Mouse (Mus musculus) embryonic facial prominence, embryonic 11.5 days (tissue): ENCODE results near the gene Ucn2. TPM values are rescaled to one million over a fixed set of nuclear protein-coding genes. Genes with fewer than 3 reads are reported as not detected.

Source experiments
- microRNA counts: library from miRNA; unstranded; fragments of <30 nt; microRNA quantifications from one replicate; lab custom pipeline; 2016
- microRNA-seq: library from miRNA; unstranded; fragments of <30 nt; microRNA quantifications from one replicate; pipeline ENCODE4, GENCODE M21; 2016; ENCODE audit warnings: borderline number of aligned reads
- polyA plus RNA-seq: library from polyadenylated mRNA; unstranded; fragments of >200 nt; fragmentation: Nextera tagmentation; extraction: Ambion mirVana; gene quantifications from 2 replicates; pipeline ENCODE4 v1.2.1, GENCODE M21; 2014

Ucn2 gene
- polyA plus RNA-seq, 1 experiment from 2014 or later: not detected

MicroRNA genes within 50 kb of the gene (microRNA counts, 519-probe panel; counts per million panel counts)
- microRNA mmu-miR-711 (lab: Ali Mortazavi, UCI): not detected

Small RNAs within 50 kb of the gene (microRNA-seq; reads per million reads assigned to microRNA genes)
- gene Mir711: not detected

Other genes starting within 250 kb of the Ucn2 start
- 113 and 118 TPM in 2 replicates for gene Ip6k2, start 202.2 kb upstream of the Ucn2 start, polyA plus RNA-seq
- gene Nckipsd, start 177.6 kb upstream of the Ucn2 start, polyA plus RNA-seq: 9.1 and 12.1 TPM in 2 replicates
- gene Celsr3, start 159.7 kb upstream of the Ucn2 start, polyA plus RNA-seq: 1.0 and 1.2 TPM in 2 replicates
- 14.5 and 15.5 TPM in 2 replicates for gene Slc26a6, start 132.7 kb upstream of the Ucn2 start, polyA plus RNA-seq
- not detected in 2 replicates for gene Tmem89, start 71.4 kb upstream of the Ucn2 start, polyA plus RNA-seq
- gene Uqcrc1, start 49.4 kb upstream of the Ucn2 start, polyA plus RNA-seq: 412 and 422 TPM in 2 replicates
- 1.1 and 2.4 TPM in 2 replicates for gene Col7a1, start 32.4 kb upstream of the Ucn2 start, polyA plus RNA-seq
- 7.8 TPM in 2 replicates for gene Pfkfb4, start 5.8 kb downstream of the Ucn2 start, polyA plus RNA-seq
- 33.2 and 37.0 TPM in 2 replicates for gene Shisa5, start 52.6 kb downstream of the Ucn2 start, polyA plus RNA-seq
- 4.5 and 7.8 TPM in 2 replicates for gene Trex1, start 73.7 kb downstream of the Ucn2 start, polyA plus RNA-seq
- gene Atrip, start 88.1 kb downstream of the Ucn2 start, polyA plus RNA-seq: 26.3 and 27.2 TPM in 2 replicates
- gene Ccdc51, start 96.5 kb downstream of the Ucn2 start, polyA plus RNA-seq: 13.3 and 15.3 TPM in 2 replicates
- gene Tma7, start 96.6 kb downstream of the Ucn2 start, polyA plus RNA-seq: 880 and 898 TPM in 2 replicates
- 9.6 and 10.1 TPM in 2 replicates for gene Plxnb1, start 109.4 kb downstream of the Ucn2 start, polyA plus RNA-seq
- not detected in 2 replicates for gene Fbxw21, start 176.0 kb downstream of the Ucn2 start, polyA plus RNA-seq
- gene Fbxw13, start 210.0 kb downstream of the Ucn2 start, polyA plus RNA-seq: not detected in 2 replicates
- not detected in 2 replicates for gene Fbxw20, start 248.7 kb downstream of the Ucn2 start, polyA plus RNA-seq